ENCODE assay signal across 25 mouse cellular contexts in genomic region chr11:30137081-30137480, GRCm38 (mm10).
DNase-seq lines count a peak whose midpoint lies in the region; ATAC-seq and TF ChIP-seq lines count a peak whose summit lies in the region.
"Had no signal": no experiment of that assay in that cellular context is flagged by ENCODE, and none has a peak within 500 bp of the region (broad histone marks: within the 10 kb centered on the region; RNA-seq: fewer than 3 reads in every experiment).

No protein-coding gene starts in this region.

- TF ChIP-seq CTCF in cerebellum, adult 2 months (IDR thresholded peaks at IDR 0.05; ENCODE audit: borderline replicate concordance, insufficient read depth, low read depth, low read length): no peak
- TF ChIP-seq CTCF in heart, adult 2 months (IDR thresholded peaks at IDR 0.05): no peak
- no peak for TF ChIP-seq CTCF in kidney, adult 2 months (conservative IDR thresholded peaks at IDR 0.05; ENCODE audit: insufficient read depth, insufficient read length, low read depth, low read length)

- intact Hi-C loops in heart, adult 2 months (cut with DNase I): no loop called here

- H3K4me1 ChIP-seq in cerebellum, adult 2 months (ENCODE audit: control insufficient read depth, insufficient read depth, low read length): no peaks in the 10 kb centered on the region
- H3K4me1 ChIP-seq in heart, adult 2 months (ENCODE audit: control insufficient read depth, insufficient read depth, low read length): peaks cover 20% of the 10 kb centered on the region
- H3K4me1 ChIP-seq in kidney, adult 2 months (ENCODE audit: control insufficient read depth, insufficient read depth, low read length): no peaks in the 10 kb centered on the region
- H3K4me1 ChIP-seq in midbrain, embryonic 14.5 days (ENCODE audit: control insufficient read depth, insufficient read depth, low read length): no peaks in the 10 kb centered on the region
- H3K4me1 ChIP-seq: hindbrain, embryonic 12.5 days; intestine, embryonic 15.5 days; midbrain, embryonic 10.5 days; stomach, embryonic 15.5 days had no signal

- no peak overlapping the region for H3K4me3 ChIP-seq in cerebellum, adult 2 months (replicated peaks; ENCODE audit: insufficient read depth, low read depth, low read length)
- no peak overlapping the region for H3K4me3 ChIP-seq in heart, adult 2 months
- H3K4me3 ChIP-seq in kidney, adult 2 months (ENCODE audit: insufficient read depth, low read depth, low read length): no peak overlapping the region
- H3K4me3 ChIP-seq in midbrain, embryonic 14.5 days (replicated peaks; ENCODE audit: low read depth, low read length): no peak overlapping the region
- H3K4me3 ChIP-seq: erythroblast, embryonic 14.5 days; hindbrain, embryonic 12.5 days; intestine, embryonic 15.5 days; midbrain, embryonic 10.5 days; stomach, embryonic 15.5 days had no signal

- H3K27ac ChIP-seq in cerebellum, adult 2 months (ENCODE audit: insufficient read depth, low read length): 0 out of 2 replicates have a peak overlapping the region, but pooled peaks have one; percentile 11
- no peak overlapping the region for H3K27ac ChIP-seq in heart, adult 2 months
- no peak overlapping the region for H3K27ac ChIP-seq in kidney, adult 2 months (ENCODE audit: insufficient read depth, low read depth, low read length)
- no peak overlapping the region for H3K27ac ChIP-seq in midbrain, embryonic 14.5 days (replicated peaks; ENCODE audit: low read depth, low read length)
- H3K27ac ChIP-seq: hindbrain, embryonic 12.5 days; hindbrain, postnatal 0 days; intestine, embryonic 15.5 days; liver, embryonic 14.5 days; midbrain, embryonic 10.5 days; stomach, embryonic 15.5 days had no signal

- peaks cover 5% of the 10 kb centered on the region; the same call in 1 of the 2 replicates for H3K79me2 ChIP-seq in heart, adult 2 months (replicated peaks; ENCODE audit: control insufficient read depth, insufficient read depth, low read length)

- H3K36me3 ChIP-seq in heart, adult 2 months (ENCODE audit: control insufficient read depth, insufficient read depth, low read length): peaks cover 76% of the 10 kb centered on the region
- peaks cover 30% of the 10 kb centered on the region for H3K36me3 ChIP-seq in kidney, adult 2 months (ENCODE audit: control insufficient read depth, insufficient read depth, low read length)
- H3K36me3 ChIP-seq in midbrain, embryonic 14.5 days (ENCODE audit: control insufficient read depth, insufficient read depth, low read length): peaks cover 97% of the 10 kb centered on the region

- TF ChIP-seq POLR2A in cerebellum, adult 2 months (IDR thresholded peaks at IDR 0.05; ENCODE audit: borderline replicate concordance, insufficient read depth, low read length): no peak
- TF ChIP-seq POLR2A in heart, adult 2 months (IDR thresholded peaks at IDR 0.05; ENCODE audit: insufficient read depth, low read depth, low read length): no peak
- no peak for TF ChIP-seq POLR2A in kidney, adult 2 months (IDR thresholded peaks at IDR 0.05; ENCODE audit: low read depth, low read length)

- WGBS in cerebellum, adult 2 months: 41% methylated on average over 12 of the region's 12 CpGs
- WGBS in heart, adult 2 months: 36% methylated on average over 12 of the region's 12 CpGs
- WGBS in kidney, adult 2 months: 45% methylated on average over 12 of the region's 12 CpGs
- 94% methylated on average over 12 of the region's 12 CpGs for WGBS in midbrain, embryonic 14.5 days

- no peak for TF ChIP-seq EP300 in heart, adult 2 months (IDR thresholded peaks at IDR 0.05; ENCODE audit: insufficient read depth, low read depth, low read length)

- DNase-seq in cerebellum, adult 2 months: peak in 1 of 2 experiments; percentile 14
- no peak for DNase-seq in cerebellum, adult 11 months
- DNase-seq in heart, adult 2 months: peak; percentile 44 to 51
- no peak for DNase-seq in heart, postnatal 4 days
- peak; percentile 19 for DNase-seq in kidney, adult 2 months
- DNase-seq in kidney, adult 9 months: no peak
- peak; percentile 32 for DNase-seq in brain, adult 2 months (ENCODE audit: low read depth, low spot score)
- no peak for DNase-seq in midbrain, embryonic 14.5 days
- DNase-seq: cerebellum, adult 8-10 months; kidney, adult 8-10 months; liver; lung, adult 2 months; lung, postnatal 14 days; retina, postnatal 1 day; right cerebral cortex, postnatal 14 days had no signal

- no peak overlapping the region for H3K9ac ChIP-seq in heart, adult 2 months (ENCODE audit: low read depth, low read length)
- no peak overlapping the region for H3K9ac ChIP-seq in midbrain, embryonic 14.5 days (replicated peaks; ENCODE audit: low read length)
- H3K9ac ChIP-seq: hindbrain, embryonic 12.5 days; intestine, embryonic 15.5 days; liver, embryonic 14.5 days; stomach, embryonic 15.5 days had no signal

- H3K9me3 ChIP-seq in midbrain, embryonic 14.5 days (ENCODE audit: control insufficient read depth, low read length): no peaks in the 10 kb centered on the region
- H3K9me3 ChIP-seq: hindbrain, embryonic 12.5 days; intestine, embryonic 15.5 days; midbrain, embryonic 10.5 days; stomach, embryonic 15.5 days had no signal

- H3K27me3 ChIP-seq in cerebellum, adult 2 months (ENCODE audit: control insufficient read depth, insufficient read depth, low read length): no peaks in the 10 kb centered on the region
- no peaks in the 10 kb centered on the region for H3K27me3 ChIP-seq in heart, adult 2 months (ENCODE audit: control insufficient read depth, insufficient read depth, low read length)
- H3K27me3 ChIP-seq in kidney, adult 2 months (replicated peaks; ENCODE audit: control insufficient read depth, insufficient read depth, low read length): no peaks in the 10 kb centered on the region
- H3K27me3 ChIP-seq in midbrain, embryonic 14.5 days (ENCODE audit: control insufficient read depth, insufficient read depth, low read length): no peaks in the 10 kb centered on the region
- H3K27me3 ChIP-seq: hindbrain, embryonic 12.5 days; intestine, embryonic 15.5 days; stomach, embryonic 15.5 days had no signal

- H3K4me2 ChIP-seq in midbrain, embryonic 14.5 days (ENCODE audit: low read length): no peak overlapping the region
- H3K4me2 ChIP-seq: hindbrain, embryonic 12.5 days; intestine, embryonic 15.5 days; stomach, embryonic 15.5 days had no signal

- no peak for ATAC-seq in midbrain, embryonic 14.5 days (ENCODE audit: low FRiP score, low TSS enrichment)
- ATAC-seq: CD4-positive, CD25-positive, alpha-beta regulatory T cell, adult 4 months; forebrain, embryonic 16.5 days; hindbrain, postnatal 0 days; intestine, embryonic 15.5 days; midbrain, embryonic 16.5 days had no signal

Comparison
In these comparisons a context has a peak if more than half of its experiments do, and no peak if none do; other contexts are left out.
1. DNase-seq: peak in heart, adult 2 months (2 of 2), kidney, adult 2 months (single experiment) and brain, adult 2 months (single experiment); none in cerebellum, adult 11 months (single experiment), heart, postnatal 4 days (single experiment), kidney, adult 9 months (single experiment) and midbrain, embryonic 14.5 days (single experiment).